Mouse (Mus musculus) lung, postnatal 0 days (tissue): Measurements from ENCODE around the gene Thap8. TPM values are rescaled to one million over a fixed set of nuclear protein-coding genes. Genes with fewer than 3 reads are reported as not detected.

Experiments
- ATAC-seq: fragments of 200-750 bp; cut with Nextera tagmentation; 2 replicates; pipeline ENCODE4 v1.8.0; 2017; ENCODE audit warnings: moderate library complexity
- DNase-seq: peaks from one replicate; pipeline ENCODE4 v3.0.0-alpha.2; 2016; ENCODE audit warnings: low spot score
- H3K27ac ChIP-seq: fragments of 300-500 bp; sonication (generic); 2 replicates; pipeline ENCODE4 v1.5.1; 2014; ENCODE audit warnings: antibody characterized with exemption, mild to moderate bottlenecking, low read length, mixed read lengths
- H3K27me3 ChIP-seq: fragments of 300-500 bp; sonication (generic); replicated peaks from 2 replicates; pipeline ENCODE4 v1.6.1; 2014; ENCODE audit warnings: low read length, mixed read lengths; ENCODE audit not compliant: insufficient read depth
- H3K36me3 ChIP-seq: fragments of 300-500 bp; sonication (generic); 2 replicates; pipeline ENCODE4 v1.6.1; 2014; ENCODE audit warnings: low read length, mixed read lengths; ENCODE audit not compliant: insufficient read depth
- H3K4me1 ChIP-seq: fragments of 300-500 bp; sonication (generic); 2 replicates; pipeline ENCODE4 v1.6.1; 2014; ENCODE audit warnings: antibody characterized with exemption, low read depth, low read length, mixed read lengths; ENCODE audit not compliant: insufficient read depth
- H3K4me2 ChIP-seq: fragments of 300-500 bp; sonication (generic); replicated peaks from 2 replicates; pipeline ENCODE4 v1.6.1; 2014; ENCODE audit warnings: low read depth, mild to moderate bottlenecking, low read length, moderate library complexity, mixed read lengths
- H3K4me3 ChIP-seq: fragments of 300-500 bp; sonication (generic); 2 replicates; pipeline ENCODE4 v1.5.1; 2014; ENCODE audit warnings: low read depth, low read length
- H3K9ac ChIP-seq: fragments of 300-500 bp; sonication (generic); replicated peaks from 2 replicates; pipeline ENCODE4 v1.6.1; 2014; ENCODE audit warnings: low read depth, mild to moderate bottlenecking
- H3K9me3 ChIP-seq: fragments of 300-500 bp; sonication (generic); 2 replicates; pipeline ENCODE4 v1.6.1; 2016; ENCODE audit warnings: low read length, mixed read lengths
- CTCF ChIP-seq: IDR thresholded peaks from 2 replicates; pipeline ENCODE4 v1.5.1; 2016; ENCODE audit warnings: antibody characterized with exemption, mild to moderate bottlenecking
- EP300 ChIP-seq: IDR thresholded peaks from 2 replicates; pipeline ENCODE4 v1.6.1; 2016; ENCODE audit warnings: antibody characterized with exemption, mild to moderate bottlenecking, control low read depth
- WGBS: fragments of 180-500 bp; shearing (Covaris S2); extraction: QIAGEN DNeasy Blood & Tissue Kit; methylation state at CpG from one replicate; pipeline ENCODE4 v1.1.7; 2014; 5-methylcytosine and 5-hydroxymethylcytosine counted together
- polyA plus RNA-seq: library from polyadenylated mRNA; unstranded; fragments of >200 nt; fragmentation: Nextera tagmentation; extraction: Ambion mirVana; gene quantifications from 2 replicates; pipeline ENCODE4 v1.2.1, GENCODE M21; 2015

Gene Thap8
- polyA plus RNA-seq, 1 experiment from 2014 or later = 0.81 TPM

GRCm38 (mm10) chr7:30289714-30290399 is 10.0 kb downstream of the Thap8 start:
- Histone ChIP-seq H3K9me3 (no peaks in the 10 kb centered on the region), H3K9ac (no peak overlapping the region), H3K27ac (no peak overlapping the region), H3K27me3 (no peaks in the 10 kb centered on the region), H3K4me1 (no peaks in the 10 kb centered on the region), H3K4me3 (no peak overlapping the region), H3K4me2 (no peak overlapping the region), H3K36me3 (no peaks in the 10 kb centered on the region)
- TF ChIP-seq EP300 (no peak), CTCF (no peak)
- ATAC-seq (no peak), DNase-seq (no peak)
- 52% methylated on average over 10 of the region's 10 CpGs for WGBS

- Histone ChIP-seq H3K27me3 (no peaks in the 10 kb centered on the region), H3K27ac (no peak within 1 kb of the TSS), H3K4me1 (no peaks in the 10 kb centered on the region), H3K9ac (peak within 1 kb of the TSS; percentile 29; the same call in 1 of the 2 replicates), H3K36me3 (no peaks in the 10 kb centered on the region), H3K4me2 (peak within 1 kb of the TSS; percentile 43), H3K4me3 (peak within 1 kb of the TSS; percentile 36), H3K9me3 (no peaks in the 10 kb centered on the region)
- peak; percentile 48 for ATAC-seq
- 5% methylated on average over 35 of the region's 35 CpGs for WGBS
- DNase-seq = peak; percentile 50
- TF ChIP-seq CTCF = no peak
- no peak for TF ChIP-seq EP300
Measured at GRCm38 (mm10) chr7:30291215-30292131, 11.6 kb downstream of the Thap8 start, which contains the start of gene Clip3. Gene Clip3, plus strand, starts transcription at chr7:30291728.

GRCm38 (mm10) chr7:30293795-30294194 is 13.9 kb downstream of the Thap8 start:
- no peaks in the 10 kb centered on the region for H3K27me3 ChIP-seq
- H3K36me3 ChIP-seq = no peaks in the 10 kb centered on the region
- no peak overlapping the region for H3K27ac ChIP-seq
- no peak overlapping the region for H3K9ac ChIP-seq
- H3K9me3 ChIP-seq = no peaks in the 10 kb centered on the region
- H3K4me3 ChIP-seq = no peak overlapping the region
- DNase-seq (no peak), ATAC-seq (no peak)
- no peak overlapping the region for H3K4me2 ChIP-seq
- WGBS = 79% methylated on average over 13 of the region's 13 CpGs
- no peak for TF ChIP-seq EP300
- no peaks in the 10 kb centered on the region for H3K4me1 ChIP-seq

GRCm38 (mm10) chr7:30294296-30294695 is 14.4 kb downstream of the Thap8 start:
- H3K27me3 ChIP-seq = no peaks in the 10 kb centered on the region
- no peak for ATAC-seq
- 83% methylated on average over 5 of the region's 5 CpGs for WGBS

GRCm38 (mm10) chr7:30295103-30295502 is 15.2 kb downstream of the Thap8 start:
- H3K4me3 ChIP-seq = no peak overlapping the region
- no peaks in the 10 kb centered on the region for H3K27me3 ChIP-seq
- peak; percentile 68 for DNase-seq
- H3K9me3 ChIP-seq = no peaks in the 10 kb centered on the region
- no peaks in the 10 kb centered on the region for H3K36me3 ChIP-seq
- peak; percentile 80 for ATAC-seq
- no peaks in the 10 kb centered on the region for H3K4me1 ChIP-seq
- TF ChIP-seq CTCF (no peak), EP300 (no peak)
- H3K4me2 ChIP-seq = no peak overlapping the region
- no peak overlapping the region for H3K27ac ChIP-seq
- no peak overlapping the region for H3K9ac ChIP-seq
- WGBS = 39% methylated on average over 10 of the region's 10 CpGs

More at GRCm38 (mm10) chr7:30294296-30294695, 14.4 kb downstream of the Thap8 start:
- H3K4me1 ChIP-seq = no peaks in the 10 kb centered on the region
- H3K4me2 ChIP-seq = no peak overlapping the region
- TF ChIP-seq EP300 = no peak
- TF ChIP-seq CTCF = no peak
- H3K36me3 ChIP-seq = no peaks in the 10 kb centered on the region
- H3K9me3 ChIP-seq = no peaks in the 10 kb centered on the region
- no peak for DNase-seq
- H3K27ac ChIP-seq = no peak overlapping the region
- no peak overlapping the region for H3K4me3 ChIP-seq
- no peak overlapping the region for H3K9ac ChIP-seq

- no peaks in the 10 kb centered on the region for H3K36me3 ChIP-seq
- ATAC-seq = no peak
- H3K4me3 ChIP-seq = no peak overlapping the region
- H3K9me3 ChIP-seq = no peaks in the 10 kb centered on the region
- no peak overlapping the region for H3K4me2 ChIP-seq
- H3K27ac ChIP-seq = no peak overlapping the region
- no peak overlapping the region for H3K9ac ChIP-seq
- no peak for DNase-seq
- no peaks in the 10 kb centered on the region for H3K27me3 ChIP-seq
- H3K4me1 ChIP-seq = no peaks in the 10 kb centered on the region
- 85% methylated on average over 15 of the region's 15 CpGs for WGBS
- TF ChIP-seq CTCF (no peak), EP300 (no peak)
Measured at GRCm38 (mm10) chr7:30296816-30297215, 16.9 kb downstream of the Thap8 start.
